Mouse (Mus musculus): ENCODE measurements around the gene Tmem167. TPM values are rescaled to one million over a fixed set of nuclear protein-coding genes. Genes with fewer than 3 reads are reported as not detected.

Gene Tmem167
- 13.9 and 21.9 TPM in 2 replicates for polyA plus RNA-seq (2021; fragmentation: Nextera tagmentation)
- long read RNA-seq, experiment 1, full-length matches to known transcripts = 264 of 303 reads
- long read RNA-seq, experiment 1, partial matches to known transcripts = 10 of 303 reads
- long read RNA-seq, experiment 1, other reads (novel, unspliced or antisense) = 29 of 303 reads
- long read RNA-seq, experiment 2, full-length matches to known transcripts = 87 of 116 reads
- long read RNA-seq, experiment 2, partial matches to known transcripts = 9 of 116 reads
- long read RNA-seq, experiment 2, other reads (novel, unspliced or antisense) = 20 of 116 reads

GRCm38 (mm10) chr13:90088962-90089824 lies at the start of gene Tmem167, which contains the start of gene Xrcc4:
Gene Tmem167 (plus strand): TSS chr13:90089123.
Gene Xrcc4 (minus strand): TSS chr13:90089608.

Other genes with a start within 250 kb of the Tmem167 start
- gene Xrcc4, start 485 bp downstream of the Tmem167 start, polyA plus RNA-seq (2021; fragmentation: Nextera tagmentation) = 13.0 and 16.0 TPM in 2 replicates